ENCODE assay signal across 9 mouse cellular contexts in the genomic region with DNA sequence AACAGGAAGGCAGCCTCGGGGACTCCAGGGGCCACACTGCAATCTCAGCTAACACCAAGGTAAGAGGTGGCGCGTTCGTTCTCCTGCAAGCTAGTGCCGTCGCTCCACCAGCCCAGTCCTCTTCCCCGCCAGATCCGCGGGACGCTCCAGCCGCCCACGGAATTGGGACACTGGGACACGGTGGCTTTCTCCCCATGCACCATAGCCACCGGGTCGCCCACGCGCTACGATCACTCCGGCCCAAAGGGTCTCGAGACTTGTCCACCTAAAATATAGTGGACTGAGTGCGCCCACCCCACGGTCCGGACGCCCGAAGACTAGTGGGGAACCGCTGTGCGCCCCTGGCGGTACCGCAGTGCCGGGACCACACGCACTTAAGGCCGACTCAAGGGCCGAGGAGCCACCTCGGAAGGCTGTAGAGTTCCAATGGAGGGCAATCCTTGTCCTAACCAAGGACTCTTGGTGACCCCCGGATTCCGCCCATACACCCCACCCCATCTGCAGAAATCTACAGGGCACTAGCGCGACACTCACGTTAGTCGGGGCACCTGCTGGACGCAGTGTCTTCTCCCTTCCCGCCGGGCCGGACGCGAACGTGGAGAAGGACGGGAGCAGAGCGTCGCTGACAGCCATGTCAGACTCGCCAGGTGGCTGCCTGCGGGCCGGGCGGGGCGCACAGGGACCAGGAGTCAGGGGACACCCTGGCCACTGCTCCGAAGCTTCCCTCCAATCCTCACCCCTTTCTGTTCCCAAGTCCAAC. TPM values are rescaled to one million over a fixed set of nuclear protein-coding genes. Genes with fewer than 3 reads are reported as not detected.
DNase-seq lines count a peak whose midpoint lies in the region; ATAC-seq and TF ChIP-seq lines count a peak whose summit lies in the region.
"Had no signal": no experiment of that assay in that cellular context is flagged by ENCODE, and none has a peak within 500 bp of the region (broad histone marks: within the 10 kb centered on the region; RNA-seq: fewer than 3 reads in every experiment).

No protein-coding gene starts in this region.

- peak overlapping the region; percentile 49 for H3K4me3 ChIP-seq in bone marrow, adult 2 months (replicated peaks; ENCODE audit: control insufficient read depth, low read depth, low read length)
- peak overlapping the region; percentile 56 for H3K4me3 ChIP-seq in liver, postnatal 0 days (ENCODE audit: low read depth, low read length)
- peak overlapping the region; percentile 64 for H3K4me3 ChIP-seq in olfactory bulb, adult 2 months (ENCODE audit: insufficient read depth, low read depth, low read length)

- peak overlapping the region; percentile 86 for H3K4me2 ChIP-seq in liver, postnatal 0 days (ENCODE audit: low read depth, low read length)

- H3K27ac ChIP-seq in bone marrow, adult 2 months (ENCODE audit: control insufficient read depth, insufficient read depth, low read depth, low read length, poor library complexity), result peak overlapping the region; percentile 16; the same call in 1 of the 2 replicates
- H3K27ac ChIP-seq in liver, postnatal 0 days (ENCODE audit: low read depth), result no peak overlapping the region
- H3K27ac ChIP-seq in olfactory bulb, adult 2 months (ENCODE audit: insufficient read depth, low read depth, low read length), result no peak overlapping the region

- no peaks in the 10 kb centered on the region for H3K36me3 ChIP-seq in liver, postnatal 0 days (replicated peaks; ENCODE audit: insufficient read depth, low read length)

- H3K27me3 ChIP-seq in liver, postnatal 0 days (ENCODE audit: insufficient read depth, low read length), result peaks cover 67% of the 10 kb centered on the region
- H3K27me3 ChIP-seq: Patski had no signal

- WGBS in bone marrow, adult 2 months, result 2% methylated on average over 56 of the region's 56 CpGs
- WGBS in liver, postnatal 0 days (ENCODE audit: insufficient replicate concordance), result 2% methylated on average over 56 of the region's 56 CpGs
- WGBS in olfactory bulb, adult 2 months, result 1% methylated on average over 56 of the region's 56 CpGs

- peak overlapping the region; percentile 30; the same call in 1 of the 2 replicates for H3K9ac ChIP-seq in liver, postnatal 0 days (replicated peaks)

- ATAC-seq in liver, postnatal 0 days, result no peak

- DNase-seq in frontal cortex, postnatal 10 days (ENCODE audit: low spot score in 2 of 2), result peak; percentile 21 to 29
- no peak for DNase-seq in frontal cortex, postnatal 25 days (ENCODE audit: low spot score in 2 of 2)
- peak; percentile 55 for DNase-seq in gastrocnemius, postnatal 14 days
- peak; percentile 53 for DNase-seq in induced T-regulatory cell, adult 2 months (ENCODE audit: low read depth)
- DNase-seq in liver, postnatal 0 days, result peak; percentile 33
- DNase-seq in urinary bladder, postnatal 25 days (ENCODE audit: low spot score), result peak; percentile 48

- intact Hi-C loops in gastrocnemius, postnatal 14 days (cut with DNase I; ENCODE audit: low total_unique reads), result loop anchor here (5.0 kb wide), 1 partner anchor 121 kb away; no protein-coding TSS in a partner anchor

- H3K9me3 ChIP-seq in liver, postnatal 0 days (ENCODE audit: low read length), result no peaks in the 10 kb centered on the region

- TF ChIP-seq POLR2A in bone marrow, adult 2 months (IDR thresholded peaks at IDR 0.05; ENCODE audit: borderline replicate concordance, control insufficient read depth, low read depth, low read length), result peak; percentile 9; the same call in 1 of the 2 replicates
- TF ChIP-seq POLR2A in olfactory bulb, adult 2 months (IDR thresholded peaks at IDR 0.05; ENCODE audit: insufficient read depth, low read depth, low read length), result no peak

- TF ChIP-seq CTCF in bone marrow, adult 2 months (IDR thresholded peaks at IDR 0.05; ENCODE audit: control insufficient read depth, insufficient read depth, low read length), result no peak
- peak; percentile 36 for TF ChIP-seq CTCF in liver, postnatal 0 days (IDR thresholded peaks at IDR 0.05; ENCODE audit: low read depth)
- 0 out of 2 replicates have a peak, but pooled peaks have one; percentile 11 for TF ChIP-seq CTCF in olfactory bulb, adult 2 months (IDR thresholded peaks at IDR 0.05; ENCODE audit: insufficient read depth, low read depth, low read length)

- no peak for TF ChIP-seq EP300 in liver, postnatal 0 days (IDR thresholded peaks at IDR 0.05; ENCODE audit: low read depth)

- H3K4me1 ChIP-seq in bone marrow, adult 2 months (ENCODE audit: control insufficient read depth, insufficient read depth, low read length), result no peaks in the 10 kb centered on the region
- H3K4me1 ChIP-seq in liver, postnatal 0 days (ENCODE audit: insufficient read depth), result peaks cover 24% of the 10 kb centered on the region
- peaks cover 24% of the 10 kb centered on the region for H3K4me1 ChIP-seq in olfactory bulb, adult 2 months (ENCODE audit: control insufficient read depth, insufficient read depth, low read length)

RNA-seq across cellular contexts. Expression of gene Klf4, which starts 1.0 kb away (rescaled TPM):
- polyA plus RNA-seq in bone marrow, adult 2 months (2011; ENCODE audit: insufficient read depth, insufficient read length, low replicate concordance, missing spikeins), result 2.8 and 17.3 TPM in 2 replicates
- 10 to 100 TPM; 14.0 to 17.3 TPM for total RNA-seq in gastrocnemius, postnatal 14 days (2021)
- 1.1 and 1.4 TPM in 2 replicates for polyA plus RNA-seq in liver, postnatal 0 days (2015; fragmentation: Nextera tagmentation; extraction: Ambion mirVana)
- not detected in 2 replicates for polyA plus RNA-seq in olfactory bulb, adult 2 months (2012; ENCODE audit: insufficient read depth, insufficient read length, low replicate concordance, missing spikeins)

Comparison
In these comparisons a context has a peak if more than half of its experiments do, and no peak if none do; other contexts are left out.
1. DNase-seq: peak in frontal cortex, postnatal 10 days (2 of 2), gastrocnemius, postnatal 14 days (single experiment), induced T-regulatory cell, adult 2 months (single experiment), liver, postnatal 0 days (single experiment) and urinary bladder, postnatal 25 days (single experiment); none in frontal cortex, postnatal 25 days (0 of 2).
2. Peak in every context shown above with its lines, with median percentiles within 50 percentile points of each other: H3K4me3 ChIP-seq.